Mouse (Mus musculus): ENCODE results near the gene Tmem123. TPM values are rescaled to one million over a fixed set of nuclear protein-coding genes. Genes with fewer than 3 reads are reported as not detected.

Gene Tmem123
- polyA plus RNA-seq (2015; fragmentation: Illumina TruSeq; extraction: RNeasy Lipid Tissue Mini Kit (QIAGEN cat#74804); ENCODE audit: low read depth, low replicate concordance), result 15.9 TPM

GRCm38 (mm10) chr9:7763614-7764300 is at the start of gene Tmem123:
TSS of gene Tmem123 (plus strand) at chr9:7764041.

GRCm38 (mm10) chr9:7836905-7837805 is 73.3 kb downstream of the Tmem123 start, which contains the start of gene Birc2:
TSS of gene Birc2 (minus strand) at chr9:7837064.

Other genes with a start within 250 kb of the Tmem123 start
- gene Mmp8, start 205.6 kb upstream of the Tmem123 start, polyA plus RNA-seq (2015; fragmentation: Illumina TruSeq; extraction: RNeasy Lipid Tissue Mini Kit (QIAGEN cat#74804); ENCODE audit: low read depth, low replicate concordance), result not detected
- gene Mmp27, start 192.6 kb upstream of the Tmem123 start, polyA plus RNA-seq (2015; fragmentation: Illumina TruSeq; extraction: RNeasy Lipid Tissue Mini Kit (QIAGEN cat#74804); ENCODE audit: low read depth, low replicate concordance), result not detected
- gene Mmp20, start 135.8 kb upstream of the Tmem123 start, polyA plus RNA-seq (2015; fragmentation: Illumina TruSeq; extraction: RNeasy Lipid Tissue Mini Kit (QIAGEN cat#74804); ENCODE audit: low read depth, low replicate concordance), result not detected
- not detected for gene Mmp7, start 72.0 kb upstream of the Tmem123 start, polyA plus RNA-seq (2015; fragmentation: Illumina TruSeq; extraction: RNeasy Lipid Tissue Mini Kit (QIAGEN cat#74804); ENCODE audit: low read depth, low replicate concordance)
- 34.4 TPM for gene Birc2, start 73.0 kb downstream of the Tmem123 start, polyA plus RNA-seq (2015; fragmentation: Illumina TruSeq; extraction: RNeasy Lipid Tissue Mini Kit (QIAGEN cat#74804); ENCODE audit: low read depth, low replicate concordance)
- gene Birc3, start 109.1 kb downstream of the Tmem123 start, polyA plus RNA-seq (2015; fragmentation: Illumina TruSeq; extraction: RNeasy Lipid Tissue Mini Kit (QIAGEN cat#74804); ENCODE audit: low read depth, low replicate concordance), result 3.1 TPM
- 14.4 TPM for gene Yap1, start 240.6 kb downstream of the Tmem123 start, polyA plus RNA-seq (2015; fragmentation: Illumina TruSeq; extraction: RNeasy Lipid Tissue Mini Kit (QIAGEN cat#74804); ENCODE audit: low read depth, low replicate concordance)